Mouse (Mus musculus): ENCODE results near the gene Ptrh2.

Ptrh2 gene

GRCm38 (mm10) chr11:86683395-86684125 lies at the start of gene Ptrh2, which contains the start of gene Vmp1:
Gene Ptrh2 (plus strand): TSS chr11:86683985.
Gene Vmp1 (minus strand): TSS chr11:86683836.
- peak; percentile 97 for DNase-seq (ENCODE audit: low spot score)

- no peak for DNase-seq (ENCODE audit: low spot score)
Observed at GRCm38 (mm10) chr11:86634396-86634795, 49.4 kb upstream of the Ptrh2 start.

GRCm38 (mm10) chr11:86637697-86638096 lies 46.1 kb upstream of the Ptrh2 start:
- no peak for DNase-seq (ENCODE audit: low spot score)

- no peak for DNase-seq (ENCODE audit: low spot score)
Observed at GRCm38 (mm10) chr11:86641714-86642113, 42.1 kb upstream of the Ptrh2 start.

- DNase-seq (ENCODE audit: low spot score) = no peak
Observed at GRCm38 (mm10) chr11:86644553-86644952, 39.2 kb upstream of the Ptrh2 start.

GRCm38 (mm10) chr11:86646136-86646834 lies 37.5 kb upstream of the Ptrh2 start:
- peak; percentile 59 for DNase-seq (ENCODE audit: low spot score)

- DNase-seq (ENCODE audit: low spot score) = no peak
Observed at GRCm38 (mm10) chr11:86646885-86647459, 36.8 kb upstream of the Ptrh2 start.

- DNase-seq (ENCODE audit: low spot score) = no peak
Observed at GRCm38 (mm10) chr11:86647706-86648447, 35.9 kb upstream of the Ptrh2 start.

GRCm38 (mm10) chr11:86649542-86649941 lies 34.2 kb upstream of the Ptrh2 start:
- DNase-seq (ENCODE audit: low spot score) = no peak

GRCm38 (mm10) chr11:86650676-86651075 lies 33.1 kb upstream of the Ptrh2 start:
- peak; percentile 19 for DNase-seq (ENCODE audit: low spot score)

GRCm38 (mm10) chr11:86652578-86652979 lies 31.2 kb upstream of the Ptrh2 start:
- DNase-seq (ENCODE audit: low spot score) = no peak

- DNase-seq (ENCODE audit: low spot score) = peak; percentile 85
Observed at GRCm38 (mm10) chr11:86653446-86653845, 30.3 kb upstream of the Ptrh2 start.

- DNase-seq (ENCODE audit: low spot score) = no peak
Observed at GRCm38 (mm10) chr11:86654096-86654495, 29.7 kb upstream of the Ptrh2 start.

GRCm38 (mm10) chr11:86655671-86656070 lies 28.1 kb upstream of the Ptrh2 start:
- DNase-seq (ENCODE audit: low spot score) = peak; percentile 63

- no peak for DNase-seq (ENCODE audit: low spot score)
Observed at GRCm38 (mm10) chr11:86656849-86657567, 26.8 kb upstream of the Ptrh2 start.

GRCm38 (mm10) chr11:86657863-86658262 lies 25.9 kb upstream of the Ptrh2 start:
- no peak for DNase-seq (ENCODE audit: low spot score)

- DNase-seq (ENCODE audit: low spot score) = no peak
Observed at GRCm38 (mm10) chr11:86662986-86663895, 20.5 kb upstream of the Ptrh2 start.

GRCm38 (mm10) chr11:86663977-86664376 lies 19.8 kb upstream of the Ptrh2 start:
- DNase-seq (ENCODE audit: low spot score) = no peak

- DNase-seq (ENCODE audit: low spot score) = no peak
Observed at GRCm38 (mm10) chr11:86664406-86664805, 19.4 kb upstream of the Ptrh2 start.

GRCm38 (mm10) chr11:86667553-86667952 lies 16.2 kb upstream of the Ptrh2 start:
- no peak for DNase-seq (ENCODE audit: low spot score)

- no peak for DNase-seq (ENCODE audit: low spot score)
Observed at GRCm38 (mm10) chr11:86668169-86668568, 15.6 kb upstream of the Ptrh2 start.
